Mouse (Mus musculus): ENCODE data around the gene Iqub. TPM values are rescaled to one million over a fixed set of nuclear protein-coding genes. Genes with fewer than 3 reads are reported as not detected.

Iqub gene
- polyA plus RNA-seq, 1 experiment from 2014 or later: 1.6 TPM

DNA sequence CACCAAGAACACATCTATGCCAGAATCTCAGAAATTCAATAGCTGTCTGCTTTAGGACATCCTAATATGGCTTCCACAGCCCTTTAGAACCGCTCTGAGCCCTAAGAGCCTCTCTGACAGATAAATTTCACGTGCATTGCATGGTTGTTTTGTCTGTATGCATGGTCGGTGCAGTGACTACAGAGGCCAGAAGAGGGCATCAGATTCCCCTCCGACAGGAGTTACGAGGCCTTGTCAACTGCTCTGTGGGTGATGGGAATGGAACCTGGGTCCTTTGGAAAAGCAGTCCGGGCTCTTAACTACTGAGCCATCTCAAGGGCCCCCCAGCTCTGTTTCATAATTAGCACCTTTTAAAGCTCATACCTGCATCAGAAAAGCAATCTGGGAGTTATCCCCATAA is 64.6 kb downstream of the Iqub start:
- Histone ChIP-seq H3K9ac (replicated peaks; ENCODE audit: low read length) (no peak overlapping the region), H3K4me1 (ENCODE audit: control insufficient read depth, insufficient read depth, low read length) (no peaks in the 10 kb centered on the region), H3K36me3 (ENCODE audit: control insufficient read depth, insufficient read depth, low read length) (no peaks in the 10 kb centered on the region), H3K4me2 (ENCODE audit: low read length) (no peak overlapping the region), H3K27me3 (ENCODE audit: control insufficient read depth, insufficient read depth, low read length) (no peaks in the 10 kb centered on the region), H3K4me3 (replicated peaks; ENCODE audit: low read depth, low read length) (no peak overlapping the region), H3K27ac (replicated peaks; ENCODE audit: low read depth, low read length) (no peak overlapping the region), H3K9me3 (ENCODE audit: control insufficient read depth, low read length) (no peaks in the 10 kb centered on the region)
- no peak for DNase-seq
- WGBS: 94% methylated on average over 6 of the region's 6 CpGs
- no peak for ATAC-seq (ENCODE audit: low FRiP score, low TSS enrichment)

DNA sequence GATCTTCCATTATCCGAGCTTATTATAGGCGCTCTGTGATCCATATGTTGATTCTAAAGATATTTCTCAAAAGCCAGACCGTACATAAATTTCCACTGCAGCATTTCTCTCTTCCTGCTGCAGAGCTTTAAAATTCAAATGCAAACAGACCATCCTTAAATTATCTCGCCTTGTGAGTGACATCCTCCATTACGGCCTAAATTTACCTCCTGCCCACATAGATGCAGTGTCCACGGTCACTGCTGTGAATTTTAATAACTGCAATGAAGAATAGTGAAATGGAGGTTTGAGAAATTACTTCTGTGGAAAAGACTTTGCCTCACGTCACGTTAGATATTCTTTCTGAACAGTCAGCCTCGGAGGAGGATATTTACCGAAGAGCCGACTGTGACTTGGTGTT is 98.8 kb downstream of the Iqub start:
- no peak overlapping the region for H3K4me2 ChIP-seq (ENCODE audit: low read length)
- DNase-seq: no peak
- WGBS: 84% methylated on average over 11 of the region's 11 CpGs

DNA sequence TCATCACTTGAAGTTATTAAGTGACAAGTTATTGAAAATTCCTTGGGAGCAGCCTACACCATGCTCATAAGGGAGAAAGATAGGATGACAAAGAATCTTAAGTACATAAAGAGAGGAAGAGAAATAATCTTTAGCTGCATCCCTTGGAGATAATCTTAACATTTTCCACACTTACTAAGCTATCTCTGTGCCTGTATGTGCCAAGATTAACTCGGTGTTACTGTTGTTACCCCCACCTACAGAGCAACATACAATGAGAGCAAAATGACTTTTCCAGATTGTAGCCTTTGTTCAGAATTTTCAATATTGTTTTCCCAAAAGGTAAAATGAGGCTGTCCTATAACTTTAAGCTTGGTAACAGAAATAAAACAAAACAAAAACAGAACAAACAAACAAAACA is 99.4 kb downstream of the Iqub start:
- no peak for ATAC-seq (ENCODE audit: low FRiP score, low TSS enrichment)
- WGBS: 81% methylated on average over 1 of the region's 1 CpGs
- no peak overlapping the region for H3K4me3 ChIP-seq (replicated peaks; ENCODE audit: low read depth, low read length)
- no peaks in the 10 kb centered on the region for H3K9me3 ChIP-seq (ENCODE audit: control insufficient read depth, low read length)
- H3K4me2 ChIP-seq (ENCODE audit: low read length): no peak overlapping the region
- H3K9ac ChIP-seq (replicated peaks; ENCODE audit: low read length): no peak overlapping the region
- H3K27ac ChIP-seq (replicated peaks; ENCODE audit: low read depth, low read length): no peak overlapping the region
- H3K4me1 ChIP-seq (ENCODE audit: control insufficient read depth, insufficient read depth, low read length): no peaks in the 10 kb centered on the region
- no peaks in the 10 kb centered on the region for H3K36me3 ChIP-seq (ENCODE audit: control insufficient read depth, insufficient read depth, low read length)
- no peaks in the 10 kb centered on the region for H3K27me3 ChIP-seq (ENCODE audit: control insufficient read depth, insufficient read depth, low read length)
- no peak for DNase-seq

More for the DNA sequence above, 98.8 kb downstream of the Iqub start:
- Histone ChIP-seq H3K4me1 (ENCODE audit: control insufficient read depth, insufficient read depth, low read length) (no peaks in the 10 kb centered on the region), H3K27ac (replicated peaks; ENCODE audit: low read depth, low read length) (no peak overlapping the region), H3K9ac (replicated peaks; ENCODE audit: low read length) (no peak overlapping the region), H3K27me3 (ENCODE audit: control insufficient read depth, insufficient read depth, low read length) (no peaks in the 10 kb centered on the region), H3K36me3 (ENCODE audit: control insufficient read depth, insufficient read depth, low read length) (no peaks in the 10 kb centered on the region), H3K4me3 (replicated peaks; ENCODE audit: low read depth, low read length) (no peak overlapping the region), H3K9me3 (ENCODE audit: control insufficient read depth, low read length) (no peaks in the 10 kb centered on the region)
- no peak for ATAC-seq (ENCODE audit: low FRiP score, low TSS enrichment)

DNA sequence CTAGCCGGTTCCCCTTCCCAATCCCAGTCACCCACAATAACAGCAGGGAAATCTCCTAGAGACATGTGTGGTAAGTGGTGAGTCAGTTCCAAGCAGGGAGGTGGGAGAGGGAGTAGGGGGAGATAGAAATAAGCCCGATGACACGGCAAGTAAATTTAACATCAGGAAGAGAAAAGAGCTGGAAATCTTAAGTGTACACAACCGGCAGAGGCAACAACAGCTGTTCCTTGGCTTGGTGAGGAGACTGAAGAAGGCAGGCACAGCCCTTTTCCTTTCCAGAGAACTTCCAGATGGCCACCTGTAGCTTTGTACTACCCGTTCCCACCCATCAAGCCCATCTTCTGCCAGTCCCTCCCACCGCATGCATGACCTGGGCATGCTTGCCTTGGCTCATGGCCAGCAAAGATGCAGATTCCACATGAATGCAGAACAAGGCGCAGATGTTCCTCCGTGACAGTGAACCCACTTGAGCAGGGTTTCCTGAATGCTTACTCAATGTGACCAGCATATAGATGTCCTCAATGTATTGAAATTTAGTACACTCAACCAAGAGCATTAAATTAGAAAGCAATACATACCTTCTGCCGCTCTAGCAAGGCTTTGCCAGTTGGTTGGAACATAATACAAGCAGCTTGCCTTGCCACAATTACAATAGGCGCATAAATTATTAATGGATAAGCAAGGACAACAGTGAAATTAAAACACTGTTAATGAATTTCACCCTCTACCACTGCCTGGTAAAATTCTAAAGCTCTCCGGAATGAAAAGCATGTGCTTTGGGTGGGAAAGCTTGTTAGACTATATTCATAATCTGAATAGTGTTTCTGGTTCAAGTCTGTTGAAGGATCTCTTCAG is 106.1 kb downstream of the Iqub start:
- no peak overlapping the region for H3K9ac ChIP-seq (replicated peaks; ENCODE audit: low read length)
- peak; percentile 26 for DNase-seq
- no peaks in the 10 kb centered on the region for H3K9me3 ChIP-seq (ENCODE audit: control insufficient read depth, low read length)
- H3K4me2 ChIP-seq (ENCODE audit: low read length): no peak overlapping the region
- ATAC-seq (ENCODE audit: low FRiP score, low TSS enrichment): peak; percentile 34
- no peak overlapping the region for H3K27ac ChIP-seq (replicated peaks; ENCODE audit: low read depth, low read length)
- H3K4me3 ChIP-seq (replicated peaks; ENCODE audit: low read depth, low read length): no peak overlapping the region
- no peaks in the 10 kb centered on the region for H3K4me1 ChIP-seq (ENCODE audit: control insufficient read depth, insufficient read depth, low read length)
- WGBS: 76% methylated on average over 11 of the region's 11 CpGs
- H3K36me3 ChIP-seq (ENCODE audit: control insufficient read depth, insufficient read depth, low read length): no peaks in the 10 kb centered on the region
- H3K27me3 ChIP-seq (ENCODE audit: control insufficient read depth, insufficient read depth, low read length): no peaks in the 10 kb centered on the region

DNA sequence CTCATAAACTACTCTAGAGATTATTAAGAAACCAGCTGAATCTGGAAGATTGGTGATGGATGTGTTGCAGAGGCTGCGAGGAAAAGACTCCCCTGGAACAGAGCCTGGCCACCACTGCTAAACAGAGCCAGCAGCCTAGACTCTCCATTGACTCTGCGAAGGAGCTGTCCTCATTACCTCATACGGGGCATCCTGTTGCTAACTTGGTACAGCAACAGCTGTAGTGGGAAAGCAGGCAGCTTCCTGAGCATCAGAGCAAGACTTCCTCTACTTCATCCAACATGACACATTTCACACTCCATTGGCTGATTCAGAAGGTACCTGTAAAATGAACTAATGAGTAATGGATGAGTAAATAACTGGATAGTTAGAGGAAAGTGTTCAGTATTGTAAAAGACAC is 107.1 kb downstream of the Iqub start:
- no peaks in the 10 kb centered on the region for H3K4me1 ChIP-seq (ENCODE audit: control insufficient read depth, insufficient read depth, low read length)
- H3K27me3 ChIP-seq (ENCODE audit: control insufficient read depth, insufficient read depth, low read length): no peaks in the 10 kb centered on the region
- no peak overlapping the region for H3K4me3 ChIP-seq (replicated peaks; ENCODE audit: low read depth, low read length)
- no peak overlapping the region for H3K9ac ChIP-seq (replicated peaks; ENCODE audit: low read length)
- 82% methylated on average over 3 of the region's 3 CpGs for WGBS
- no peaks in the 10 kb centered on the region for H3K36me3 ChIP-seq (ENCODE audit: control insufficient read depth, insufficient read depth, low read length)
- H3K27ac ChIP-seq (replicated peaks; ENCODE audit: low read depth, low read length): no peak overlapping the region
- H3K9me3 ChIP-seq (ENCODE audit: control insufficient read depth, low read length): no peaks in the 10 kb centered on the region
- ATAC-seq (ENCODE audit: low FRiP score, low TSS enrichment) (no peak), DNase-seq (no peak)
- no peak overlapping the region for H3K4me2 ChIP-seq (ENCODE audit: low read length)

DNA sequence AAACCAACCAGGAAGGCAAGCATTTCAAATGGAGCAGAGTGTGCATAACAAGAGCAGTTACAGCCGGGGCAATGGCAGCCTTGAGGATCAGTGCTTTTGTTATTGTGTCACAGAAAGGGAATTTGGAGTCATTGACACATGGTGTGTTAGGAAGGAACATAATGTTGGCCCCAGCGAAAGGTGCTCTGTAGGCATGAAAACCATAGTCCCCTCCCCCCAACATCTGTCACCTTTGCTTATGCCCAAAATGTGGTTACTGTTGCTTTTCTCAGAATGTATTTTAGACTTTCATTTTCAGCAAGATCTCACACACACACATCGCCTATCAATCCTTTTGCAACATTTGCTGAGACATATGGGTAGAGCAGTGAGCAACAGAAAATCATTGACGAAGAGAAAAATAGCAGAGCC is 117.6 kb downstream of the Iqub start:
- ATAC-seq (ENCODE audit: low FRiP score, low TSS enrichment): no peak
- H3K27me3 ChIP-seq (ENCODE audit: control insufficient read depth, insufficient read depth, low read length): no peaks in the 10 kb centered on the region

More for the DNA sequence above, 117.6 kb downstream of the Iqub start:
- Histone ChIP-seq H3K4me1 (ENCODE audit: control insufficient read depth, insufficient read depth, low read length) (no peaks in the 10 kb centered on the region), H3K9ac (replicated peaks; ENCODE audit: low read length) (no peak overlapping the region), H3K4me3 (replicated peaks; ENCODE audit: low read depth, low read length) (no peak overlapping the region), H3K36me3 (ENCODE audit: control insufficient read depth, insufficient read depth, low read length) (no peaks in the 10 kb centered on the region), H3K27ac (replicated peaks; ENCODE audit: low read depth, low read length) (no peak overlapping the region), H3K4me2 (ENCODE audit: low read length) (no peak overlapping the region), H3K9me3 (ENCODE audit: control insufficient read depth, low read length) (no peaks in the 10 kb centered on the region)
- 87% methylated on average over 4 of the region's 4 CpGs for WGBS
- no peak for DNase-seq

Other genes with a start within 250 kb of the Iqub start
- 348 and 442 TPM in 2 replicates for gene Ndufa5, start 12.9 kb upstream of the Iqub start, polyA plus RNA-seq (2014; fragmentation: Nextera tagmentation; extraction: Ambion mirVana)
- 0.09 TPM in 1 of 2 replicates, not detected in the other for gene Asb15, start 13.1 kb upstream of the Iqub start, polyA plus RNA-seq (2014; fragmentation: Nextera tagmentation; extraction: Ambion mirVana)
- gene Lmod2, start 82.7 kb upstream of the Iqub start, polyA plus RNA-seq (2014; fragmentation: Nextera tagmentation; extraction: Ambion mirVana): not detected in 2 replicates
- gene Wasl, start 149.9 kb upstream of the Iqub start, polyA plus RNA-seq (2014; fragmentation: Nextera tagmentation; extraction: Ambion mirVana): 48.3 and 53.1 TPM in 2 replicates
- gene Hyal6, start 218.2 kb upstream of the Iqub start, polyA plus RNA-seq (2014; fragmentation: Nextera tagmentation; extraction: Ambion mirVana): not detected in 2 replicates
- gene Hyal4, start 233.3 kb upstream of the Iqub start, polyA plus RNA-seq (2014; fragmentation: Nextera tagmentation; extraction: Ambion mirVana): not detected in 2 replicates

All from midbrain, embryonic 14.5 days (tissue).